Mouse (Mus musculus) lung, postnatal 0 days (tissue): ENCODE data around the gene Ppp1ca. TPM values are rescaled to one million over a fixed set of nuclear protein-coding genes. Genes with fewer than 3 reads are reported as not detected.

Experiments
- ATAC-seq: fragments of 200-750 bp; cut with Nextera tagmentation; 2 replicates; pipeline ENCODE4 v1.8.0; 2017; ENCODE audit warnings: moderate library complexity
- DNase-seq: peaks from one replicate; pipeline ENCODE4 v3.0.0-alpha.2; 2016; ENCODE audit warnings: low spot score
- H3K27ac ChIP-seq: fragments of 300-500 bp; sonication (generic); 2 replicates; pipeline ENCODE4 v1.5.1; 2014; ENCODE audit warnings: antibody characterized with exemption, mild to moderate bottlenecking, low read length, mixed read lengths
- H3K27me3 ChIP-seq: fragments of 300-500 bp; sonication (generic); replicated peaks from 2 replicates; pipeline ENCODE4 v1.6.1; 2014; ENCODE audit warnings: low read length, mixed read lengths; ENCODE audit not compliant: insufficient read depth
- H3K36me3 ChIP-seq: fragments of 300-500 bp; sonication (generic); 2 replicates; pipeline ENCODE4 v1.6.1; 2014; ENCODE audit warnings: low read length, mixed read lengths; ENCODE audit not compliant: insufficient read depth
- H3K4me1 ChIP-seq: fragments of 300-500 bp; sonication (generic); 2 replicates; pipeline ENCODE4 v1.6.1; 2014; ENCODE audit warnings: antibody characterized with exemption, low read depth, low read length, mixed read lengths; ENCODE audit not compliant: insufficient read depth
- H3K4me2 ChIP-seq: fragments of 300-500 bp; sonication (generic); replicated peaks from 2 replicates; pipeline ENCODE4 v1.6.1; 2014; ENCODE audit warnings: low read depth, mild to moderate bottlenecking, low read length, moderate library complexity, mixed read lengths
- H3K4me3 ChIP-seq: fragments of 300-500 bp; sonication (generic); 2 replicates; pipeline ENCODE4 v1.5.1; 2014; ENCODE audit warnings: low read depth, low read length
- H3K9ac ChIP-seq: fragments of 300-500 bp; sonication (generic); replicated peaks from 2 replicates; pipeline ENCODE4 v1.6.1; 2014; ENCODE audit warnings: low read depth, mild to moderate bottlenecking
- H3K9me3 ChIP-seq: fragments of 300-500 bp; sonication (generic); 2 replicates; pipeline ENCODE4 v1.6.1; 2016; ENCODE audit warnings: low read length, mixed read lengths
- CTCF ChIP-seq: IDR thresholded peaks from 2 replicates; pipeline ENCODE4 v1.5.1; 2016; ENCODE audit warnings: antibody characterized with exemption, mild to moderate bottlenecking
- EP300 ChIP-seq: IDR thresholded peaks from 2 replicates; pipeline ENCODE4 v1.6.1; 2016; ENCODE audit warnings: antibody characterized with exemption, mild to moderate bottlenecking, control low read depth
- WGBS: fragments of 180-500 bp; shearing (Covaris S2); extraction: QIAGEN DNeasy Blood & Tissue Kit; methylation state at CpG from one replicate; pipeline ENCODE4 v1.1.7; 2014; 5-methylcytosine and 5-hydroxymethylcytosine counted together
- polyA plus RNA-seq: library from polyadenylated mRNA; unstranded; fragments of >200 nt; fragmentation: Nextera tagmentation; extraction: Ambion mirVana; gene quantifications from 2 replicates; pipeline ENCODE4 v1.2.1, GENCODE M21; 2015

Gene Ppp1ca
- polyA plus RNA-seq, 1 experiment from 2014 or later, result 631 TPM

- Histone ChIP-seq H3K4me2 (no peak overlapping the region), H3K27me3 (no peaks in the 10 kb centered on the region), H3K9me3 (no peaks in the 10 kb centered on the region), H3K36me3 (no peaks in the 10 kb centered on the region), H3K4me1 (peaks cover 7% of the 10 kb centered on the region; the same call in 1 of the 2 replicates), H3K27ac (no peak overlapping the region), H3K4me3 (no peak overlapping the region), H3K9ac (no peak overlapping the region)
- DNase-seq, result peak; percentile 28
- no peak for ATAC-seq
- 29% methylated on average over 5 of the region's 5 CpGs for WGBS
- TF ChIP-seq CTCF (no peak), EP300 (no peak)
Measured at GRCm38 (mm10) chr19:4227446-4227845, 35.6 kb downstream of the Ppp1ca start.

- no peak overlapping the region for H3K4me2 ChIP-seq
- DNase-seq (peak; percentile 93), ATAC-seq (peak; percentile 11)
- no peaks in the 10 kb centered on the region for H3K36me3 ChIP-seq
- no peak overlapping the region for H3K27ac ChIP-seq
- TF ChIP-seq CTCF, result peak; percentile 98
- no peak for TF ChIP-seq EP300
- H3K27me3 ChIP-seq, result no peaks in the 10 kb centered on the region
- H3K9ac ChIP-seq, result no peak overlapping the region
- H3K4me1 ChIP-seq, result peaks cover 7% of the 10 kb centered on the region; the same call in 1 of the 2 replicates
- H3K4me3 ChIP-seq, result no peak overlapping the region
- WGBS, result 11% methylated on average over 8 of the region's 8 CpGs
- no peaks in the 10 kb centered on the region for H3K9me3 ChIP-seq
Measured at GRCm38 (mm10) chr19:4227894-4228678, 36.2 kb downstream of the Ppp1ca start.

- H3K9me3 ChIP-seq, result no peaks in the 10 kb centered on the region
- H3K36me3 ChIP-seq, result no peaks in the 10 kb centered on the region
- H3K4me3 ChIP-seq, result no peak overlapping the region
- DNase-seq (no peak), ATAC-seq (no peak)
- no peak overlapping the region for H3K4me2 ChIP-seq
- no peak overlapping the region for H3K9ac ChIP-seq
- 68% methylated on average over 4 of the region's 4 CpGs for WGBS
- H3K27me3 ChIP-seq, result no peaks in the 10 kb centered on the region
- no peak for TF ChIP-seq CTCF
- no peak for TF ChIP-seq EP300
- peaks cover 7% of the 10 kb centered on the region; the same call in 1 of the 2 replicates for H3K4me1 ChIP-seq
- H3K27ac ChIP-seq, result no peak overlapping the region
Measured at GRCm38 (mm10) chr19:4228891-4229290, 37.0 kb downstream of the Ppp1ca start.

GRCm38 (mm10) chr19:4229451-4230076, 37.7 kb downstream of the Ppp1ca start:
- H3K36me3 ChIP-seq, result no peaks in the 10 kb centered on the region
- ATAC-seq, result no peak
- TF ChIP-seq EP300 (no peak), CTCF (no peak)

GRCm38 (mm10) chr19:4230415-4230814, 38.5 kb downstream of the Ppp1ca start:
- H3K4me1 ChIP-seq, result peaks cover 7% of the 10 kb centered on the region; the same call in 1 of the 2 replicates
- 60% methylated on average over 8 of the region's 8 CpGs for WGBS
- H3K9ac ChIP-seq, result no peak overlapping the region
- peak; percentile 24 for DNase-seq
- no peaks in the 10 kb centered on the region for H3K9me3 ChIP-seq
- TF ChIP-seq EP300 (no peak), CTCF (no peak)
- no peak overlapping the region for H3K4me3 ChIP-seq
- H3K27ac ChIP-seq, result peak overlapping the region; percentile 15; the same call in 1 of the 2 replicates
- H3K27me3 ChIP-seq, result no peaks in the 10 kb centered on the region
- no peak for ATAC-seq
- H3K36me3 ChIP-seq, result no peaks in the 10 kb centered on the region
- H3K4me2 ChIP-seq, result no peak overlapping the region

More at GRCm38 (mm10) chr19:4229451-4230076, 37.7 kb downstream of the Ppp1ca start:
- Histone ChIP-seq H3K27ac (no peak overlapping the region), H3K4me3 (no peak overlapping the region), H3K4me2 (no peak overlapping the region), H3K9ac (no peak overlapping the region), H3K4me1 (peaks cover 7% of the 10 kb centered on the region; the same call in 1 of the 2 replicates), H3K27me3 (no peaks in the 10 kb centered on the region), H3K9me3 (no peaks in the 10 kb centered on the region)
- WGBS, result 30% methylated on average over 7 of the region's 9 CpGs
- DNase-seq, result no peak
